Mouse (Mus musculus) cortical plate, adult 2 months (tissue): Measurements from ENCODE around the gene Nfyc. TPM values are rescaled to one million over a fixed set of nuclear protein-coding genes. Genes with fewer than 3 reads are reported as not detected.

Experiments used
- H3K27ac ChIP-seq: fragments of 200-500 bp; 2 replicates; pipeline ENCODE4 v1.5.1; 2012; ENCODE audit warnings: low read length, control low read depth, inconsistent platforms; ENCODE audit not compliant: insufficient read depth
- H3K4me1 ChIP-seq: fragments of 200-500 bp; 2 replicates; pipeline ENCODE4 v1.6.1; 2011; ENCODE audit warnings: low read length; ENCODE audit not compliant: control insufficient read depth, insufficient read depth
- H3K4me3 ChIP-seq: fragments of 200-500 bp; 2 replicates; pipeline ENCODE4 v1.5.1; 2011; ENCODE audit warnings: mild to moderate bottlenecking, low read length, control low read depth; ENCODE audit not compliant: insufficient read depth
- CTCF ChIP-seq: fragments of 200-500 bp; IDR thresholded peaks from 2 replicates; pipeline ENCODE4 v1.5.1; 2011; ENCODE audit warnings: mild to moderate bottlenecking, control low read depth, low read length; ENCODE audit not compliant: insufficient read depth; ENCODE audit errors: extremely low read depth
- POLR2A ChIP-seq: fragments of 200-500 bp; IDR thresholded peaks from 2 replicates; pipeline ENCODE4 v1.6.1; 2011; ENCODE audit warnings: mild to moderate bottlenecking, low read length, control low read depth; ENCODE audit not compliant: insufficient read depth; ENCODE audit errors: extremely low read depth
- polyA plus RNA-seq: library from polyadenylated mRNA; depleted of rRNA; stranded (reverse); fragments of >200 nt; gene quantifications from 2 replicates; pipeline ENCODE4 v1.2.3, GENCODE M21; 2012

The Nfyc gene
- polyA plus RNA-seq, 1 experiment, result 88.5 TPM

DNA sequence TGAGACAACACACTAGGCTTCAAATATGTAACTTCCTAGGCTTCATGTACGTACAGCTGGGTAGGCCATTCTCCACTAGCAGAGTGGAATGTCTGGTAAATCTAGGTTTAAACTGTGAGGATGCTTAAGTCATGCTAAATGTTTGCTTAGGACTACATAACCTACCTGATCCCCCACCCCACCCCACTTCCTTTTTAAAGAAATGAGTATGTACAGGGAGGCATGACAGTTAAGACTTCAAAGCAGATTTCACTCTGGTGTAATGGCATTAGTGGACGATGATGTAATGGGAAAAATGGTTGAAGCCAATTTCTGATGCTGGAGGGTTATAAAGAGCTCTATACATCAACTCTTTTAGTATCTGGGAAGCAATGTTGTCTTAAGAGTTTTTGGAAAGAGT is 38.5 kb downstream of the Nfyc start:
- TF ChIP-seq POLR2A (no peak), CTCF (no peak)
- H3K27ac ChIP-seq, result no peak overlapping the region
- no peak overlapping the region for H3K4me3 ChIP-seq
- H3K4me1 ChIP-seq, result peaks cover 4% of the 10 kb centered on the region

DNA sequence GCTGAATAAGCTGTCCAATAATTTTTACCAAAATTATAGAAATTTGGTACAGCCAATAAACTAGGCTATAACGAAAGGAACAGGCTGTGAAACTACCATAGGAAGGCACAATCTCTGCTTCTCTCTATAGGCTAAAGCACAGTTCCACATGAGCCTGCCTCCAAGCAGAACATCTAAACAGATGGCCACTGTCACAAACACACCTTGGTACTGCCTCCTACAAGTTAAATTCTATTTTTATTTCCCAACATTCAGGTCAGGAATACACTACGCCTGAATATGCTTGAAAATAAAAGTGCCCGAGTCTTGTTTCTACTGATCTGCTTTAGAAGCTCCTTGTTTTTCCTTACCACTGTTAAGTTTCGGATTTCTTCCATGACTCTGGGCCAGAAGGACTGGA is 41.3 kb downstream of the Nfyc start:
- H3K4me3 ChIP-seq, result no peak overlapping the region
- H3K27ac ChIP-seq, result no peak overlapping the region
- peaks cover 3% of the 10 kb centered on the region for H3K4me1 ChIP-seq
- TF ChIP-seq POLR2A, result no peak
- no peak for TF ChIP-seq CTCF

DNA sequence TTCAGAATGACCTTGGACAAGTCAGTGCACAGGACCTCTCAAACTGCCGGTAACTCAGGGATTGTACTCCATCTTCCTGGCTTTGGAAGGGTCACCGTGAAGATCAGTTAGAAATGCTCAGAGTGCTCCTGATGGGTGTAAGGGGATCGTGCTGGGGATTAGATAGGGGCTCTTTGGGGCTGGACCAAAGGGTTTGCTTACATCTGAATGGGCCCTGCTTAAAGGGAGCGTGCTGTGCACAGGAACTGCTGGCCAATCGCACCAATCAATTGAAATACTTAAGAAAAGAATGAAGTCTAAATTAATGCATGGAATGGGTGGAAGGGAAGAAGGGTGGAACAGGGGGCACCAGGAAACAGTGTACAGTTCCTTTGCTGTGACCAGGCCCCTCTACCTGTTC is 75.6 kb downstream of the Nfyc start:
- Histone ChIP-seq H3K4me3 (no peak overlapping the region), H3K27ac (no peak overlapping the region), H3K4me1 (no peaks in the 10 kb centered on the region)
- TF ChIP-seq CTCF (no peak), POLR2A (no peak)

DNA sequence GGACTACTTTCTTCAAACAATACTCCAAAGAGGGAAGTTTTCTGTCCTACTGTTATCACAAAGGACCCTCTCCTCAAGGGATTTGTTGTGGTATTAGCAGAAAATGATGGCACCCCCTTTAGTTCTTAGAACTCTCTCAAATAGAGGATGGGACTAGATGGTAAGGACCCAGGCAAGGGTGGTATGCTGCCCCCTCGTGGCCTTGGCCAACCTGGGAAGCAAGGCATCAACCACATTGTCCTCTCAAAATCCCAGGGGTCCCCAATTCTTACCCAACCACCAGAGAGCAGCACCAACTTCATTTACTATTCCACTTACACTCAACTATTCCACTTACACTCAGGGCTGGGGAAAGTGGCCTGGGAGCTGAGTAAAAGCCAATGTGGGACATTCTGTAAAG is 76.1 kb downstream of the Nfyc start:
- no peak overlapping the region for H3K4me3 ChIP-seq
- TF ChIP-seq CTCF (peak; percentile 77), POLR2A (no peak)
- H3K4me1 ChIP-seq, result no peaks in the 10 kb centered on the region
- no peak overlapping the region for H3K27ac ChIP-seq

DNA sequence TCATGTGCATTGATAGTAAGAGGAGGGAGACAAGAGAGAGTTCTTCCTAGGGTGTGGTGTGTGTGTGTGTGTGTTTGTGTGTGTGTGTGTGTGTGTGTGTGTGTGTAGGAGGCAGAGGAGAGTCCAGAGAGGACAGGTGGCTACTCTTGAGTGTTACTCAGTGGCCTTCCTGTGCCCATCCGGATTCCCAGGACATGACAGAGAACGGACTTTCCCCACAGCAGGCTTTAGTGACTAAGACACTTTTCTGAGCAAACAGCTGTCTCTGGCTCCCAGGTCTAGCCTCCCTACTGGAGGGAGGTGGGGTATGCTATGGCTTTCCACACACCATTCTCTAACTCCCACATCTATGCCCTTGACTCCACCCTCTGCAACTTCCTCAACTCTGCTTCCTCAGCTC is 81.8 kb downstream of the Nfyc start:
- TF ChIP-seq CTCF, result no peak
- TF ChIP-seq POLR2A, result no peak
- no peak overlapping the region for H3K27ac ChIP-seq
- H3K4me3 ChIP-seq, result no peak overlapping the region
- H3K4me1 ChIP-seq, result no peaks in the 10 kb centered on the region

DNA sequence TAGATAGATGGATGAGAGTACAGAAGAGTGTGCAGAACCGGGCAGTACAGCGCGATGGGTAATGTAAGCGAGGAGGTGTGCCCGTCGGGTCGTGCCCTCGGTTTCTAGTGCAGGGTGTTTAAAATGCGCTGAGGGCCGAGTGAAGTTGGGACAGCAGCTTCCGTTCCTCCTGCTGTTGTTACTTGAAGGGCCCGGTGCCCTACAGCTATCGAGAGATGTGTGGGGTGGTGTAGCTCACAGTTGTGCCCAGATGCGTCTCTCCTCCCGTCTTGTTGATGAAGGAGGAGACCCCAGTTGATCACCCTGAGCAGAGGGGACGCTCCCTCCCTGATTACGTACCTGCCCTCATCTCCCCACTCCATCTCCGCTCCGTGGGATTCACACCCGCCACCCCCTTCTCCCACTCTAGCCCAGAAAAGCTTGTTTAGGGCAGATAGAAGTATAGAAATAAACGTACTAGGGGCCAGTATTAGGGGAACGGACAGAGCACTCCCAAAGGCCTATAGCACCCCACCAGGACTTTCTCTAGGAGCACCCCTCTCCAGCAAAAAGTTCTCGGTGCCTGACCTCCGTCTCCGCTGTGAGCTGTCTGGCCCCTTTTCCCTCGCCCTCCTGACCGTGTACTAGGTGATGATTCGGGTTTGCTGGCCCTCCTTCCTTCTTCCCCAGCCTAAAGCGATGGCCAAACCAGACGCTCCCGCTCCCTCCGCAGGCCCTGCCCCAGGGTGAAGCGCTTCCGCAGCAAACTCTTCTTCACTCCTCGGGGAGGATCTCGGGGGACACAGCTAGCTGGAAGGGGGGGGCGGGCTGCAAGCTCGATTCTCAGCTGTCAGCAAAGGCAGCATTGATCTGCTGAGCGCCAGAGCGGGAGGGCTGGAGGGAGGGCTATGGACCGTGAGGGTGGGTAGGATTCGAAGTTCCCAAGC is 83.2 kb downstream of the Nfyc start, which contains the start of gene Kcnq4:
Gene Kcnq4, minus strand, starts transcription at position 672 of the 926 bp plus-strand sequence.
- peak within 1 kb of the TSS; percentile 30; the same call in 1 of the 2 replicates for H3K4me3 ChIP-seq
- TF ChIP-seq CTCF (no peak), POLR2A (no peak)
- no peak within 1 kb of the TSS for H3K27ac ChIP-seq
- H3K4me1 ChIP-seq, result no peaks in the 10 kb centered on the region

DNA sequence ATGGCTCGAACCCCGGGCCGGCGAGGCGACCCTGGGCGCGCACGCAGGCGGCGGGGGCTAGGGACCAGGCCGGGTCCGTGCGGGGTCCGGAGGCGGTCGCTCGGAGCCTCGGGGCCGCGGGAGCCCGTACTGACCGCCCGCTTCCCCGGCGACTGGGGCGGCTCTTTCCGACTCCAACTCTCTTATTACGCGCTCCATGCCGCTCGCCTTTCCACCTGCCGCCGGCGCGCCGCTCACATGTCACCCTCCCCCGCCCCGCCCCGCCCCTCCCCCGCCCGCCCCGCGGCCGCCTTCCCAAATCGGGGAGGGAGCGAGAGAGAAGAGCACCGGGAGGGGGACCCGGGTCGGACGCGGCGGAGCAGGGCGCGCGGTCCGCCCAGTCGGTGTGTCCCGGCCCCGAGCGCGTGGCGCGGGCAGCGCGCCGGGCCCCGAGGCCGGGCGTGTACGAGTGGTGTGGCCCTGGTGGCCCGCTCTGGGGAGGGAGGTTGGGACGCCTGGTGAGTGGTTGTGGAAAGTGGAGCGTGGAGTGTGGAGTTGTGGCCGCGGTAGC is 84.1 kb downstream of the Nfyc start:
- TF ChIP-seq CTCF, result no peak
- TF ChIP-seq POLR2A, result no peak
- H3K4me1 ChIP-seq, result no peaks in the 10 kb centered on the region
- peak overlapping the region; percentile 30 for H3K4me3 ChIP-seq
- no peak overlapping the region for H3K27ac ChIP-seq

- peak overlapping the region; percentile 30 for H3K4me3 ChIP-seq
- TF ChIP-seq POLR2A (no peak), CTCF (no peak)
- no peak overlapping the region for H3K27ac ChIP-seq
- no peaks in the 10 kb centered on the region for H3K4me1 ChIP-seq
Observed at GRCm38 (mm10) chr4:120746552-120747150, 84.7 kb downstream of the Nfyc start.

GRCm38 (mm10) chr4:120745731-120746551 is 85.4 kb downstream of the Nfyc start:
- H3K27ac ChIP-seq, result no peak overlapping the region
- TF ChIP-seq POLR2A, result no peak
- no peak for TF ChIP-seq CTCF
- peak overlapping the region; percentile 30 for H3K4me3 ChIP-seq

More at GRCm38 (mm10) chr4:120745731-120746551, 85.4 kb downstream of the Nfyc start:
- H3K4me1 ChIP-seq, result no peaks in the 10 kb centered on the region
